ENCODE assay signal across 1 mouse cellular context in the genomic region with DNA sequence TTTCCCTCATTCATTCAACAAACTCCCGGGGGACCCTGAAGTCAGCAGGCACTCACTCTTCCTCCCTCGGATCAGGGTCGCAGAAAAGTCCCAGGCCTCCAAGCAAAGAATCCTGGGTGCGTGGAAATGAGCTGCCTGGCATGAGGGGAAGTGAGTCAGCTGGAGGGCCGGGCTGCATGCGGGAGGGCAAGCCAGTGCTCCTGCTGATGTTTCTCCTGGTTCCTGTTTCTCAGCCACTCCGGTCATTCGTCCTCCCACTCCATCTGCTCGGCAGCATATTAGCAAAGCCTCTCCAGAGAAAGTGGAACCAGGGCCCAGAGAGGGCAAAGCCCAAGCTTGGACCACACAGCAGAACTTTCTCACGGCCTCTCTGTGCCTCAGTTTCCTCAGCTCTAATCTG.
TF ChIP-seq lines count a peak whose summit lies in the region.

No protein-coding gene starts in this region.

TF ChIP-seq in myocyte, 11 proteins besides CTCF, POLR2A, EP300 and RAD21:
- TF ChIP-seq CEBPB (IDR thresholded peaks at IDR 0.05; ENCODE audit: insufficient read depth, poor library complexity, severe bottlenecking), result no peak
- peak in 1 of 3 experiments; percentile 5 for TF ChIP-seq MYOD1 (IDR thresholded peaks at IDR 0.05; ENCODE audit: control insufficient read depth in 1 of 3, insufficient read length in 2 of 3, low read depth in 2 of 3)
